Mouse (Mus musculus): Measurements from ENCODE around the gene Cryab. TPM values are rescaled to one million over a fixed set of nuclear protein-coding genes. Genes with fewer than 3 reads are reported as not detected.

Gene Cryab
- total and polyA plus RNA-seq, 3 experiments = not detected

DNA sequence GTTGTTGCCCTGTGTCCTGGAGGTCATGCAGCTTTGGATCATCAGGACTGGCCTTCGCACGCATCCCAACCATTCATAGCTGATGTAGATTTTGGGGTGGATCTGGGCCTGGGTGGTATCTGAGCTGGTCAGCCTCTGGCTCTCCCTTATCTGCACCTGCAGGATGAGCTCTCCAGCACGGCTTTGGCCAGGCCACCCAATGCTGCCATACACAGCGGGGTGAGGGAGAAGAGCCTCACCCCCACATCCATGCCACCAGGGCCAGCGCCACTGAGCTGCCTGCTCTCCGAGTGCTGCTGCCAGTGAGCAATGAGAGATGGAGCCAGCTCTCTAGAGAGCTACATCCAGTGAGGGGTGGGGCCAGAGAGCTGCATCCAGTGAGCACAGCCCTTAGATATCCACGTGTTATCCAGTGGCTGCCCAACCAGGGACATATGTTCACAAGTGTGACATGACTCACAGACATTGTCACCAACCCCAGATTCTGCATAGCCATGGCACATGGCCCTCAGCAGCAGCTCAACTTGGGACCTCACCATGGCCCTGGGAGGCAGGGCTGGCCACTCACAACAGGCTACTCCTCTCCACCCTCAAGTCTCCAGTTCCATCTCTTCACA is 52.0 kb downstream of the Cryab start:
- Histone ChIP-seq H3K36me3 (ENCODE audit: control insufficient read depth in 1 of 2, insufficient read depth in 2 of 2, low read length in 2 of 2) (peaks cover 0 to 6% of the 10 kb centered on the region in 2 experiments; a peak in 2 of 4 replicates), H3K27ac (ENCODE audit: control insufficient read depth, low read depth, low read length) (no peak overlapping the region), H3K79me2 (ENCODE audit: control insufficient read depth, insufficient read depth, low read length, poor library complexity) (no peaks in the 10 kb centered on the region), H3K4me1 (ENCODE audit: control insufficient read depth in 1 of 2, insufficient read depth in 2 of 2, low read length in 2 of 2) (no peaks in the 10 kb centered on the region), H3K27me3 (ENCODE audit: control insufficient read depth in 1 of 2, insufficient read depth in 2 of 2, low read length in 2 of 2) (no peaks in the 10 kb centered on the region), H3K4me3 (ENCODE audit: control insufficient read depth in 1 of 2, insufficient read depth in 1 of 2, low read depth in 2 of 2, low read length in 2 of 2) (no peak overlapping the region), H3K9ac (ENCODE audit: control insufficient read depth, low read depth, low read length, poor library complexity, severe bottlenecking) (no peak overlapping the region), H3K9me3 (replicated peaks; ENCODE audit: insufficient read depth, low read length) (no peaks in the 10 kb centered on the region)
- no peak for DNase-seq (ENCODE audit: low read depth, low spot score)
- no peak for TF ChIP-seq MEF2A (IDR thresholded peaks at IDR 0.05; ENCODE audit: extremely low read depth, insufficient replicate concordance, low read depth, low read length, poor library complexity, severe bottlenecking)
- TF ChIP-seq RCOR1 (IDR thresholded peaks at IDR 0.05; ENCODE audit: low read depth, low read length) = no peak
- no peak for TF ChIP-seq MXI1 (IDR thresholded peaks at IDR 0.05; ENCODE audit: low read depth, low read length)
- no peak for TF ChIP-seq ZNF384 (IDR thresholded peaks at IDR 0.05; ENCODE audit: low read depth, low read length)
- TF ChIP-seq ETS1 (IDR thresholded peaks at IDR 0.05; ENCODE audit: low read depth, low read length) = no peak
- TF ChIP-seq ZMIZ1 (IDR thresholded peaks at IDR 0.05; ENCODE audit: low read depth, low read length) = no peak
- TF ChIP-seq GATA1 (IDR thresholded peaks at IDR 0.05; ENCODE audit: low read depth, low read length) = no peak
- TF ChIP-seq NELFE (IDR thresholded peaks at IDR 0.05; ENCODE audit: low read depth, low read length) = no peak
- no peak for TF ChIP-seq BHLHE40 (IDR thresholded peaks at IDR 0.05; ENCODE audit: borderline replicate concordance, low read depth, low read length)
- no peak for TF ChIP-seq HCFC1 (IDR thresholded peaks at IDR 0.05; ENCODE audit: low read depth, low read length)
- TF ChIP-seq UBTF (IDR thresholded peaks at IDR 0.05; ENCODE audit: borderline replicate concordance, insufficient read depth, low read depth, low read length) = no peak
- TF ChIP-seq KAT2A (conservative IDR thresholded peaks at IDR 0.05; ENCODE audit: low read depth, low read length) = no peak

Other genes starting within 250 kb of the Cryab start
- gene Pts, start 222.6 kb upstream of the Cryab start, total RNA-seq (2012; rRNA removed) = 24.4 and 24.6 TPM in 2 replicates
- 10 to 100 TPM in 1 of 2 experiments, not detected in 1; 24.6 TPM for gene Pts, start 222.6 kb upstream of the Cryab start, polyA plus RNA-seq (2012; ENCODE audit: insufficient read depth in 1 of 2, insufficient read length in 2 of 2, low read depth in 1 of 2, low replicate concordance in 2 of 2, missing spikeins in 1 of 2)
- gene Il18, start 196.5 kb upstream of the Cryab start, total RNA-seq (2012; rRNA removed) = not detected in 2 replicates
- gene Il18, start 196.5 kb upstream of the Cryab start, polyA plus RNA-seq (2012; ENCODE audit: insufficient read depth in 1 of 2, insufficient read length in 2 of 2, low read depth in 1 of 2, low replicate concordance in 2 of 2, missing spikeins in 1 of 2) = not detected
- 0.07 TPM in 1 of 2 replicates, not detected in the other for gene Bco2, start 196.1 kb upstream of the Cryab start, total RNA-seq (2012; rRNA removed)
- under 1 TPM in 1 of 2 experiments, not detected in 1; 0.07 TPM for gene Bco2, start 196.1 kb upstream of the Cryab start, polyA plus RNA-seq (2012; ENCODE audit: insufficient read depth in 1 of 2, insufficient read length in 2 of 2, low read depth in 1 of 2, low replicate concordance in 2 of 2, missing spikeins in 1 of 2)
- not detected in 2 replicates for gene Tex12, start 190.0 kb upstream of the Cryab start, total RNA-seq (2012; rRNA removed)
- gene Tex12, start 190.0 kb upstream of the Cryab start, polyA plus RNA-seq (2012; ENCODE audit: insufficient read depth in 1 of 2, insufficient read length in 2 of 2, low read depth in 1 of 2, low replicate concordance in 2 of 2, missing spikeins in 1 of 2) = not detected
- 312 and 340 TPM in 2 replicates for gene Sdhd, start 147.5 kb upstream of the Cryab start, total RNA-seq (2012; rRNA removed)
- 100 to 1,000 TPM in 1 of 2 experiments, not detected in 1; 375 TPM for gene Sdhd, start 147.5 kb upstream of the Cryab start, polyA plus RNA-seq (2012; ENCODE audit: insufficient read depth in 1 of 2, insufficient read length in 2 of 2, low read depth in 1 of 2, low replicate concordance in 2 of 2, missing spikeins in 1 of 2)
- gene Timm8b, start 147.4 kb upstream of the Cryab start, total RNA-seq (2012; rRNA removed) = 227 and 247 TPM in 2 replicates
- 100 to 1,000 TPM in 1 of 2 experiments, not detected in 1; 129 TPM for gene Timm8b, start 147.4 kb upstream of the Cryab start, polyA plus RNA-seq (2012; ENCODE audit: insufficient read depth in 1 of 2, insufficient read length in 2 of 2, low read depth in 1 of 2, low replicate concordance in 2 of 2, missing spikeins in 1 of 2)
- gene Pih1d2, start 134.0 kb upstream of the Cryab start, total RNA-seq (2012; rRNA removed) = 4.9 and 5.3 TPM in 2 replicates
- 1 to 10 TPM in 1 of 2 experiments, not detected in 1; 4.6 TPM for gene Pih1d2, start 134.0 kb upstream of the Cryab start, polyA plus RNA-seq (2012; ENCODE audit: insufficient read depth in 1 of 2, insufficient read length in 2 of 2, low read depth in 1 of 2, low replicate concordance in 2 of 2, missing spikeins in 1 of 2)
- 8.7 and 10.4 TPM in 2 replicates for gene Nkapd1, start 133.9 kb upstream of the Cryab start, total RNA-seq (2012; rRNA removed)
- 10 to 100 TPM in 1 of 2 experiments, not detected in 1; 20.2 TPM for gene Nkapd1, start 133.9 kb upstream of the Cryab start, polyA plus RNA-seq (2012; ENCODE audit: insufficient read depth in 1 of 2, insufficient read length in 2 of 2, low read depth in 1 of 2, low replicate concordance in 2 of 2, missing spikeins in 1 of 2)
- 52.2 and 71.7 TPM in 2 replicates for gene Dlat, start 91.5 kb upstream of the Cryab start, total RNA-seq (2012; rRNA removed)
- 10 to 100 TPM in 1 of 2 experiments, not detected in 1; 77.4 TPM for gene Dlat, start 91.5 kb upstream of the Cryab start, polyA plus RNA-seq (2012; ENCODE audit: insufficient read depth in 1 of 2, insufficient read length in 2 of 2, low read depth in 1 of 2, low replicate concordance in 2 of 2, missing spikeins in 1 of 2)
- not detected in 2 replicates for gene Dixdc1, start 11.8 kb upstream of the Cryab start, total RNA-seq (2012; rRNA removed)
- gene Dixdc1, start 11.8 kb upstream of the Cryab start, polyA plus RNA-seq (2012; ENCODE audit: insufficient read depth in 1 of 2, insufficient read length in 2 of 2, low read depth in 1 of 2, low replicate concordance in 2 of 2, missing spikeins in 1 of 2) = under 1 TPM in 1 of 2 experiments, not detected in 1; 0.07 TPM
- gene 2310030G06Rik, start 4.8 kb upstream of the Cryab start, total RNA-seq (2012; rRNA removed) = not detected in 2 replicates
- gene 2310030G06Rik, start 4.8 kb upstream of the Cryab start, polyA plus RNA-seq (2012; ENCODE audit: insufficient read depth in 1 of 2, insufficient read length in 2 of 2, low read depth in 1 of 2, low replicate concordance in 2 of 2, missing spikeins in 1 of 2) = not detected
- gene Hspb2, start 1.0 kb downstream of the Cryab start, total RNA-seq (2012; rRNA removed) = not detected in 2 replicates
- gene Hspb2, start 1.0 kb downstream of the Cryab start, polyA plus RNA-seq (2012; ENCODE audit: insufficient read depth in 1 of 2, insufficient read length in 2 of 2, low read depth in 1 of 2, low replicate concordance in 2 of 2, missing spikeins in 1 of 2) = not detected
- 6.1 and 6.5 TPM in 2 replicates for gene Fdxacb1, start 16.9 kb downstream of the Cryab start, total RNA-seq (2012; rRNA removed)
- gene Fdxacb1, start 16.9 kb downstream of the Cryab start, polyA plus RNA-seq (2012; ENCODE audit: insufficient read depth in 1 of 2, insufficient read length in 2 of 2, low read depth in 1 of 2, low replicate concordance in 2 of 2, missing spikeins in 1 of 2) = 1 to 10 TPM in 1 of 2 experiments, not detected in 1; 9.7 TPM
- gene Alg9, start 23.7 kb downstream of the Cryab start, total RNA-seq (2012; rRNA removed) = 23.3 and 24.0 TPM in 2 replicates
- gene Alg9, start 23.7 kb downstream of the Cryab start, polyA plus RNA-seq (2012; ENCODE audit: insufficient read depth in 1 of 2, insufficient read length in 2 of 2, low read depth in 1 of 2, low replicate concordance in 2 of 2, missing spikeins in 1 of 2) = 10 to 100 TPM in 1 of 2 experiments, not detected in 1; 46.7 TPM
- 7.1 and 9.2 TPM in 2 replicates for gene 1110032A03Rik, start 24.2 kb downstream of the Cryab start, total RNA-seq (2012; rRNA removed)
- gene 1110032A03Rik, start 24.2 kb downstream of the Cryab start, polyA plus RNA-seq (2012; ENCODE audit: insufficient read depth in 1 of 2, insufficient read length in 2 of 2, low read depth in 1 of 2, low replicate concordance in 2 of 2, missing spikeins in 1 of 2) = 10 to 100 TPM in 1 of 2 experiments, not detected in 1; 12.8 TPM
- 65.0 and 67.6 TPM in 2 replicates for gene Ppp2r1b, start 94.0 kb downstream of the Cryab start, total RNA-seq (2012; rRNA removed)
- gene Ppp2r1b, start 94.0 kb downstream of the Cryab start, polyA plus RNA-seq (2012; ENCODE audit: insufficient read depth in 1 of 2, insufficient read length in 2 of 2, low read depth in 1 of 2, low replicate concordance in 2 of 2, missing spikeins in 1 of 2) = 100 to 1,000 TPM in 1 of 2 experiments, not detected in 1; 101 TPM